Mouse (Mus musculus) heart, adult 9 months (tissue): ENCODE measurements around the gene Lmf1.
A peak's percentile ranks its signal among the peaks of the same experiment; 100 is the strongest.

Source experiments
- DNase-seq, 2 experiments: peaks; one replicate each; pipeline ENCODE4 v3.0.0; 2022; ENCODE audit warnings: low spot score in 2 of 2

Gene Lmf1

GRCm38 (mm10) chr17:25578920-25579319 is at the start of gene Lmf1:
TSS of gene Lmf1 (plus strand) at chr17:25579085.
- DNase-seq, result peak; percentile 96 to 98

DNA sequence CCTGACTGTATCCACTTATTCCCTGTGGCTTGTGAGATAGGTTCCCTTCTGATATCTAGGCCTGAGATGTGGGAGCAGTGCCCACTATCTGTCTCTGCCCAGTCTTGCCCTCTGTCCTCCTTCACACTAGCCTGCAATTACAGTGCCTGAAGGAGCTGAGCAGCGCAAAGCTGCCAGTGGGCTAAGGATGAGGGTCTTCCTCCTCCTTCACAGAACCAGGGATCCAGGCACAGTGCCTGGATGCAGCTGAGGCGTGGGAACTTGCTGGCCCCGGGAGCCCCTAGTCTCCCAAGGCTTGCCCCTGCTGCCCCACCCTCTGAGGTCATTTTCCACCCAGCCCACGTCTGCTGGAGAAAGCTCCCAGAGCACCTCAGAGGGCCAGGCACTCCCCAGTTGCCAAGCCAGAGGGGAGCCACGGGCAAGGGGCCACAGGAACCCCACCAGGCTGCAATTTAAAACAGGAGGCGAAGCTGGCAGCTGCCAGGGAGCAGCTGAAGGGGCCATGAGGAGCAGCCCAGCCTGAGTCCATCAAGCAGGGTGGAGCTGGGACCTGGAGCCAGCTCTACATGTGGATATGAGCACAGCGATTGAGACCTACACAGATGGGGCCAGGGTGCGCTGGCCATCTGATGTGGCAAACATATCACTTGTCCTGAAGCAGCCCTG is 48.4 kb upstream of the Lmf1 start:
- DNase-seq, result peak in 1 of 2 experiments; percentile 31

DNA sequence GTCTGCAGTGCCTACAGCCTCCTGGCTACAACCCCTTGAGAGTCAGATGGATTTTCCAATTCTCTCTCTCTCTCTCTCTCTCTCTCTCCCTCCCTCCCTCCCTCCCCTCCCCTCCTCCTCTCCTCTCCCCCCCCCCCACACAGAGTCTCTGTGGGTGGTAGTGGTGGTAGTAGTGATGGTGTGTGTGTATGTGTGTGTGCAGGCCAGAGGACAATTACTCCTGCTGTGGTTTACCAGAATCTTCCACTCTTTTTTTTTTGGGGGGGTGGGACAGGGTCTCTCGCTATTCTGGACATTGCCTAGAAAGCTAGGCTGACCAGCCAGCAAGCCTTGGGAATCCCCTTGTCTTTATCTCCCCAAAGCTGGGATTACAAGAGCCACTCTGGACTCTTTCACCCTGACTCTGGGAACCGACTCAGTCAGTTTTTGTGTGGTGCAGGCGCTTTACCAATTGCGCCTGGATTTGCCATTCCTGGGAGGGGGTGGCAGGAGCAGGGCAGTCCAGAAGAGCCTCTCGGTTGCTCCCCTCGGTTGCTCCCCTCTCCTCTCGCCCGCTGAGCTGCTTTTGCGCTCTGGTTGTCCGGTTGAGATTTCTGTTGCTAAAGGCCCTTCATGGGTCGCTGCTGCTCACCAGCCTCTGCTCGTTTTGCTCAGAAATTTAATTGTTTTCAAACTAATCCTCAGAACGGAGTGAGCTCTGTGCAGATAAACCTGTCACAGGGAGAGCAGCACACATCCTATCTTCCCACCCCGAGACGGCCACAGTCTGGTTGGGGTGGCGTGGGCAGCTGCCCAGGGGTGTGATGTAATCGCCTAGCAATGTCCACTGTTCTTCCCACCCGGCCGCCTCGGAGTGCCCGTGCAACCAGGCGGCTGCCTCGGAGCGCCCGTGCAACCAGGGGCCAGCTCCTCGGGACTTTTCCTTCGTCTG is 39.7 kb upstream of the Lmf1 start:
- DNase-seq, result peak; percentile 31 to 48

- DNase-seq, result no peak
Observed at GRCm38 (mm10) chr17:25540731-25541130, 38.2 kb upstream of the Lmf1 start.

DNA sequence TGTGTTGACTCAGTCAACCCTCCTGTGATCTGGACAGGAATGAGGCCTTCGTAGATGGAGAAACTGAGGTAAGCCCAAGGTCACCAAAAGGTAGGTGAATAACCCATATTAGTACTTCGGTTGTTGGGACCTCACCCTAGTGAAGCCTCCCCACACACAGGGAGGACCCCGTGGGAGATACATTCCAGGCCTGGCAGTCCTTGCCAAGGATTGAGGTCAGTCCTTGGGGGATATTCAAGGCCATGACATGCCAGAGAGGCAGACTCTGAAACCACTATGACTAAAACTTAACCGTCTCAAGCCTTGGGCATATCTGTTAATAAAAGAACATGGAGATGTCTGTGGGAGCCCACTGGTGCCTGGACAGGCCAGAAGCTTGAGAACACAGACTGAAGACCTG is 37.1 kb upstream of the Lmf1 start:
- no peak for DNase-seq

DNA sequence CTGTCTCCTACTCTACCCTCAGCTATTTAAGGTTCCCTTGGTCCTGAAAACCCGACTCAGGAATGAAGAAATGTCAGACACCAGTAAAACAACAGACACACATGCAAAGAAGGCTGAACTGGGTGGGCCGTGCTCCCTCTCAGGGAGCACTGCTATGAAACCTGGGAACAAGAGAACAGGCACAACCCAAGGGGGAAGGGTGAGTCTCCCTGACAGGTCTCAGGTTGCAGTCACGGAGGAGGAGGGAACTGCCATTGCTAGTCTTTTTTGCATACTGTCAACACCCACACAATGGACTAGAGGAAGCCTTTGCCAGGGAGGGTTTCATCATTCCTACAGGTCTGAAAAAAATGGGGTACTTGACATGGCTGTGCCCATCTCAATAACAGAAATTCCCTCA is 31.9 kb upstream of the Lmf1 start:
- no peak for DNase-seq

GRCm38 (mm10) chr17:25550020-25550419 is 28.9 kb upstream of the Lmf1 start:
- no peak for DNase-seq

DNA sequence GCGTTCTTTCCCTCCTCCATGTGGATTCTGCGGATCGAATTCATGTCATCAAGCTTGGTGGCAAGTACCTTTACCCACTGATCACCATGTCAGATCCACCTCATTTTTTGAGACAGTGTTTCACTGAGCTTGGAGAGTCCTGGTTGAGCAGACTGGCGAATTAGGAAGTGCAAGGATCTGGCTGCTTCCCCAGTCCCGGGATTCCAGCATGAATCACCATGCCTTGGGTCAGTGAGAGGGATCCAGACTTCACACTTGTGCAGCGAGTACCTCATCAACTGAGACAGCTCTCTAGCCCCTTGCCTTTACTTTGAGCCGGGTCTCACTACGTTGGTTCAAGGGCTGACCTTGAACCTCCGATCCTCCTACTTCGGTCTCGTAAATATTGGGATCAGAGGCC is 27.6 kb upstream of the Lmf1 start:
- no peak for DNase-seq

DNA sequence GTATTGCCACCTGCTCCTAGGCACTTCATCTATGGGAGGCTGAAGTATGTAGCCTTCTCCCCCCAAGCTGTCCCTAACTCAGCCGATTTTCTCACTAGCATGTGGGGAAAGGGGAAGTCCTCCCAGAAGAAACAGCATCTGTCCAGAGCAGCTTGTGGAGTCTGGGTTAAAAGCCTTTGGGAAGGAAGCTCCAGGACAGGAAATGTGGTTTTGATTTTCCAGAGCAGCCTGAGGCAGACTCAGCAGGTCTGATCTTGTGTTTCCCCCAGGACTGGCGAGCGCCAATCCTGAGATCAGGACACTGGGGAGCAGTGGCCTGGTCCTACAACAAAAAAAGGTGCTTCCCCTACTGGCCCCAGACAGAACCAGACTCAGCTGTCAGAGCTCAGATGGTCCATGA is 23.7 kb upstream of the Lmf1 start:
- no peak for DNase-seq

DNA sequence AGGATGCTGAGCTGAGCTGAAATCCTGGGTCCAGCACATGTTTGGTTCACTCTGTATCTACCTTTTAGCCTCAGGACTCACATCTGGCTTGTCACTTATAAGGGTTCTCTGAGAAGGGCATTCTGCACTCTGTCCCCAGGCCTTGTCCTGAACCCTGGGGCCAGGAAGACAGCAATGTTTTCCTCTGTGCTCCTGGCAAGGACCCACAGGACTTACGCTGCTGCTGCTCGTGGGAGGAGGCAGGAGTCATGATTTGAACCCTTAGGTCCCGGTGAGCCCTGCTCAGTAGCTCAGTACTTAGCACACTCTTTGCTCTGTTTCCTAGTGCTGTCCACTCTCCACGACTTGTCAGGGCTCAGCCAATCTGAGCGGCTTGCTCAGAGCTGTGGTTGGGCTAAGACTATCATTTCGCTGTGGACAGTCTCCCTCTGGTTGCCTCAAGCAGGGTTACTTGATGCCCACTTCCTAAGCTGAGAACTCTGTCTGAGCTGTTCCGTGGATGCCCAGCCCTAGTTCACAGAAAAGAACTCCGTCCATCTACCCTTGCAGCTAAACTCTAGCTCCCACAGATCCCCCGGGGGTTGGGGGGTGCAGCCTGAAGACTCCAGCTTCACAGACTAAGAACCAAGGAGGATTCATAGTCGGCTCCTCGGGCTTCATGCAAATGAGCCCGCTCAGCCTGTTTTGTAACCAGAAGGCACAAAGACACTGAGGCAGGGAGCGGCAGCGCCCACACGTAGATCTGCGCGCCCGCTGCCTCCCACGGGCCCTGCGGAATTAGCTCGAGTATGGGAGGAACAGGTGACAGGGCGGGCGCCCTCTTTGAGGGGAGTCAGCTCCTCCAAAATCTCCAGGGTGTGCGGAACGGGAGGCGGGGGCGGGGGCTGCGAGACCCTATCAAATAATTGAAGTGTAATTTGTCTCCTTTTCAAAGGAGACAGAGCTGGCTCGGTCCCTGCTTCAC is 22.9 kb upstream of the Lmf1 start:
- no peak for DNase-seq

DNA sequence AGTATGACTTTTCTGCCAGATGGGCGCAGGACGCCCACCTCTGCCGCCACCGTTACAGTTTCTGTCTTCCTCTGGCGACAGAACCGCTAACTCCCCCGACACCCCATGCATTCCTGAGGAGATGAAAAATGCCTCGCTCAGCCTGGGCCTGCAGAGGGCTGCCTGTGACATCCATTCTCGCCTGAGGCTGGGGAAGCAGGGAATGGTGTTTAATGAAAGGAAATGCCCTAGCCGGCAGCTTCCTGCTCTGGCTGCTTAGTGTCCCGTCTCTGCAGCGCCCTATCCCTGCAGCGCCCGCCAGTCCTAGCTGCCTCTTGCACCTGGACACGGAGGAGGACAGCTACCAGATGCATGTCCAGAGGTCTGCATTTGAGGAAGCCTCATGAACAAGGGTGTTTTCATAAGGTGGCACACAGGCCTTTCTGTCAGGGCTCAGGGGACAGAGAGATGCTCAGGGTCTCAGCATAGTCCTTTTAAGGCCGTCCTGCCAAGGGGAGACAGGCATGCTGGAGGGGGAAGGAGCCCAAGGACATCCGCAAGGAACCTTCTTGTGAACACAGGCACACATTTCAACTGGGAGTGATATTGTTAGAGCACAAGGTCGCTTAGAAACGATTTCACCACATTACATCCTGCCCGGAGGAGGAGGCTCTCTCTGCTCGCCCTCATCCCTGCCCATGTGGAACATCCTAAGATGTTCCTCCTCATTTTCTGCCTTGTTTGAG is 22.1 kb upstream of the Lmf1 start:
- DNase-seq, result no peak

GRCm38 (mm10) chr17:25559634-25560033 is 19.3 kb upstream of the Lmf1 start:
- DNase-seq, result no peak

DNA sequence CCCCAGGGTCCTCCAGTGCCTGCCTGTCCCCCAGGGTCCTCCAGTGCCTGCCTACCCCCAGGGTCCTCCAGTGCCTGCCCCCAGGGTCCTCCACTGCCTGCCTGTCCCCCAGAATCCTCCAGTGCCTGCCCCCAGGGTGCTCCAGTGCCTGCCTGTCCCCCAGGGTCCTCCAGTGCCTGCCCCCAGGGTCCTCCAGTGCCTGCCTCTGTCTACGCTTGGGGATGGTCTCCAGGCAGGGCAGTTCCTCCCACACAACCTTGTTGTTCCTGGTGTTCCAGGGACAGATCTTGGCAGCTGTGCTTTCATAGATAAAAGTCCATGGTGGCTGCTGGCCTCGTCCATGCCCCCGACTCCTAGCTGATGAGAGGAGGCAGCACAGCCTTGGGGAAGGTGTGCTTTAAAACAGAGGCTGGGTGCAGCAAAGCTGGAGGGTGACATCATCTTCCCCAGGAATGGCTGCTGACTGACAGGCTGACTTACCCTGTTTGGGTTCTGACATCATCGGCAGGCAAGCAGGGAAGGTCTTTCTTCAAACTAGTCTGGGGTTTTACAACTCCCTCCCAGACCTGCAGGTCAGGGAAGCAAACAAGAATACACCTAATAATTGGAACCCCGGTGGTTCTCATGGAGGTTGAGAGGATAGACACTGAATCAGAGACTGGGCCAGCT is 18.2 kb upstream of the Lmf1 start:
- DNase-seq, result no peak

DNA sequence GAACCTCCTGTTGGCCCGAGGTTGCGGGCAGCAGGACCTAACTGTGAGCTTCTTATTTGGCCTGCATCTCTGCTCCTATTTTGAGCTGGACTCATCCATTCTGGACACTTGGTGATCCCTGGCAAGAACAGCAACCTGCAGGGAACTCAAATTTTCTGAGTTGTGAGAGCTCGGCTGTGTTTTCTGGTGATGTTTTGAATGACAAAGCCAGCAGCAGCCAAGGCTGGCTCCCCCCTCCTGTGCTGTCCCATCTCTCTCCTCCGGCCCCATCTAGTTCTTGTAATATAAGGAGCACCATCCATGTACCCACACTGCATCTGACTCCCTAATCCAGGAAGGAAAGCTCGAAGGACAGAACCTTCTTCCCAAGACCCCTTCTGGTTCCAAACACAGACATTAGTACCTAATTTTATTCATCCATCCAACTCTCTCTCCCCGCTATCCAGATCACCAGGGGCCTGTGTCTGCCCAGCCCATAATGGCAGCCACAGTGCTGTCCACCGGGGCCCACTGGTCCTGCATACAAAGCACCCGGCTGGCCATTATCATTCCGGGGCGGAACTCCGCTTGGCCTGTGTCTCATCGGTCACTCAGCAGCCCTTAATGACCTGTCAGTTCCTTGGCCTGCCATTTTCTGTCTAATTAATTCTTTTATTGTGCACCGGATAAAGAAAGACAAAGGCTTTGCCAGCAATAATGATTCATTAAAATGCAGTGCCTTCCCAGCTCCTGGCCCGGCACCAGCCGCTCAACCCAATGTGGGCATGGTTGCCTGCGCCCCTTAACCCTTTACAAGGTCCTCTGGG is 17.5 kb upstream of the Lmf1 start:
- DNase-seq, result no peak

DNA sequence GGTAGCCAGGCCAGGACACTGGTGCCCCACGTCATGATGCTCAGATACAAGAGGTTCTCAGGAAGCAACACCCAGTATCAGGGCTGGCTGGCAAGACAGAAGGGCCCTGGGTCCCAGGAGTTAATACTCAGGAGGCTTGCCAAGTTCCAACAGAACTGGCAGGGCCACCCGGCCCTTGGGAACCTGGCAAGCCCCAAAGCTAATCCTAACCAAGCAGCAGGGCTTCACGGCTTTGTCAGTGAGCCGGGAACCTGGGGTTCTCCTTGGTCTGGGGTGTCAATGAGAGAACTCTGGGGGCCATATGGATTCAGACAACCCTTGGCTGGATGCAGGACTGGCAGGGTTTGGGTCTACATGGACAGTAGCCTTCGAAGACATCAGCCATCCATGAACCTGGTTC is 14.4 kb upstream of the Lmf1 start:
- no peak for DNase-seq

- DNase-seq, result no peak
Observed at GRCm38 (mm10) chr17:25565244-25565643, 13.6 kb upstream of the Lmf1 start.

GRCm38 (mm10) chr17:25565860-25566600 is 12.9 kb upstream of the Lmf1 start:
- no peak for DNase-seq

GRCm38 (mm10) chr17:25567261-25567660 is 11.6 kb upstream of the Lmf1 start:
- DNase-seq, result no peak

DNA sequence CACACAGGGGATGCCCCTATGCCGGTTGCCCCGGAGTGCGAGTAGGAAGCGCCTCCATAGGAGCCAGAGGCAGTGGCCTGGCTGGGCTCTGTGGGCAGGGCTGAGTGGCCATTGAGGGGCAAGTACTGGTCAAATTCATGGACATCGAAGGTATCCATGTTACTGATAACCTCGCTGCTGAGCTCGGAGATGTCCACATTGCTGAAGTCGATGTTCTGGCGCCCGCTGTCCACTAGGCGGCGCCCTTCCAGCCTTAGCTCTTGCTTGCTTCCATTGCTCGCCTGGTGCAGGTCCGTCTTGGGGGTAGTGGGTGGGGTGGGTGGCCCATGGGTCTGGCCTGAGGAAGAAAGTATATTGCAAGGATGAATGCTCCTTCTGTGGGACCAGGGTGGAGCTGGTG is 11.1 kb upstream of the Lmf1 start:
- DNase-seq, result no peak
